Mouse (Mus musculus) heart, postnatal 0 days (tissue): ENCODE data around the gene Prss29. TPM values are rescaled to one million over a fixed set of nuclear protein-coding genes. Genes with fewer than 3 reads are reported as not detected.

ENCODE experiments used
- ATAC-seq: fragments of 200-750 bp; cut with Nextera tagmentation; 2 replicates; pipeline ENCODE4 v1.8.0; 2017; ENCODE audit warnings: low read depth, moderate number of reproducible peaks, moderate library complexity; ENCODE audit not compliant: insufficient read depth
- DNase-seq: peaks from one replicate; pipeline ENCODE4 v3.0.0-alpha.2; 2016; ENCODE audit warnings: low spot score
- H3K27ac ChIP-seq: fragments of 300-500 bp; sonication (generic); 2 replicates; pipeline ENCODE4 v1.5.1; 2014; ENCODE audit warnings: low read depth, mild to moderate bottlenecking
- H3K27me3 ChIP-seq: fragments of 300-500 bp; sonication (generic); 2 replicates; pipeline ENCODE4 v1.6.1; 2014; ENCODE audit warnings: low read length, mixed read lengths; ENCODE audit not compliant: control insufficient read depth, insufficient read depth
- H3K36me3 ChIP-seq: fragments of 300-500 bp; sonication (generic); replicated peaks from 2 replicates; pipeline ENCODE4 v1.6.1; 2014; ENCODE audit warnings: low read length, mixed read lengths; ENCODE audit not compliant: control insufficient read depth, insufficient read depth
- H3K4me1 ChIP-seq: fragments of 300-500 bp; sonication (generic); 2 replicates; pipeline ENCODE4 v1.6.1; 2014; ENCODE audit warnings: antibody characterized with exemption; ENCODE audit not compliant: control insufficient read depth, insufficient read depth
- H3K4me2 ChIP-seq: fragments of 300-500 bp; sonication (generic); 2 replicates; pipeline ENCODE4 v1.6.1; 2014; ENCODE audit warnings: low read depth, mild to moderate bottlenecking, low read length, moderate library complexity
- H3K4me3 ChIP-seq: fragments of 300-500 bp; sonication (generic); 2 replicates; pipeline ENCODE4 v1.5.1; 2014; ENCODE audit warnings: low read depth, low read length
- H3K9ac ChIP-seq: fragments of 300-500 bp; sonication (generic); replicated peaks from 2 replicates; pipeline ENCODE4 v1.6.1; 2014; ENCODE audit warnings: low read depth, low read length, mixed read lengths
- H3K9me3 ChIP-seq: fragments of 300-500 bp; sonication (generic); replicated peaks from 2 replicates; pipeline ENCODE4 v1.6.1; 2016; ENCODE audit warnings: low read length; ENCODE audit not compliant: control insufficient read depth
- CTCF ChIP-seq: IDR thresholded peaks from 2 replicates; pipeline ENCODE4 v1.5.1; 2016; ENCODE audit warnings: antibody characterized with exemption, control low read depth, low read depth
- EP300 ChIP-seq: IDR thresholded peaks from 2 replicates; pipeline ENCODE4 v1.6.1; 2016; ENCODE audit warnings: antibody characterized with exemption, low read depth
- WGBS: fragments of 180-500 bp; shearing (Covaris S2); extraction: QIAGEN DNeasy Blood & Tissue Kit; methylation state at CpG from one replicate; pipeline ENCODE4 v1.1.7; 2014; 5-methylcytosine and 5-hydroxymethylcytosine counted together
- polyA plus RNA-seq: library from polyadenylated mRNA; unstranded; fragments of >200 nt; fragmentation: Nextera tagmentation; extraction: Ambion mirVana; gene quantifications from 2 replicates; pipeline ENCODE4 v1.2.1, GENCODE M21; 2015
- total RNA-seq: library from RNA; depleted of rRNA; stranded (reverse); fragments of >200 nt; gene quantifications from 2 replicates; pipeline ENCODE4 v1.2.3, GENCODE M21; 2014; ENCODE audit warnings: low replicate concordance

The Prss29 gene
- total and polyA plus RNA-seq, 2 experiments from 2014 or later = not detected

DNA sequence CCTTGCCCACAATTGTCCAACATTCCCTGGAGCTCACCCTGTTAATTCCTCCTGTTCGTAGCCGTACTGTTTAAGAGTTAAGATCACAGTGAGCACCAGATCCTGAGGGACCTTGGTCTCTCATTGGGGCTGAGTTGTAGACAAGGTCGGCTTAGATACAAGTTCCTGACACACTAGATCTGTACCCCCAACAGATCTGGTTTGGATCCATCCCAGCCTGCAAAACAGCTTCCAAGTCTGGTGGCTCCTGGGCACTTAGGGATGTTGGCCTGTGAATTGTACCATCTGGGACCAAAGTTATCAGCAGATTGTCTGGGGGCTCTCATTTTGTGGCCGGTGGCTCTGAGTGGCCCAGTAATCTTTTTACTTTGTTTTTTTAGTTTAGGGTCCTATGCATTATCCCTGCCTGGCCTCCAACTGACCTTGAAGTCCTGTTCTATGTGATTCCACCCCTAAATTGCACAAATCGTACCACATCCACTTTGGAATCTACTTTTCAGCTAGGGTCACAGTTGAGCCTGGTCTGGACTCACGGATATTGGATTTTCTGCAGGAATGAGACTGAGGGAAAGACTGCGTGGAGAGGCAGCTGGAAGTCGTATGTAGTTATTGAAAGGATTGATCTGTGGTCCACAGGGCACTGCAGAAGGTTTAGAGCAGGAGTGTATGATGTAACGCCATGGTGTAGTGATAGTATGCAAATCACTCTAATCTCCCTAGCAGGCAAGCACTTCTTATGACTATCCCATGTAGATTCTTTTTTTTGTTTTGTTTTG is 43.7 kb upstream of the Prss29 start, which contains the start of gene Ube2i:
TSS of gene Ube2i (minus strand) at position 52 of the 776 bp plus-strand sequence.
- no peak for DNase-seq
- Histone ChIP-seq H3K4me2 (peak within 1 kb of the TSS; percentile 88), H3K4me1 (peaks cover 22% of the 10 kb centered on the region), H3K9ac (peak within 1 kb of the TSS; percentile 98), H3K36me3 (no peaks in the 10 kb centered on the region), H3K4me3 (peak within 1 kb of the TSS; percentile 96), H3K27me3 (no peaks in the 10 kb centered on the region), H3K9me3 (no peaks in the 10 kb centered on the region), H3K27ac (peak within 1 kb of the TSS; percentile 99)
- ATAC-seq = no peak
- WGBS = 84% methylated on average over 9 of the region's 9 CpGs
- TF ChIP-seq EP300 (no peak), CTCF (no peak)

DNA sequence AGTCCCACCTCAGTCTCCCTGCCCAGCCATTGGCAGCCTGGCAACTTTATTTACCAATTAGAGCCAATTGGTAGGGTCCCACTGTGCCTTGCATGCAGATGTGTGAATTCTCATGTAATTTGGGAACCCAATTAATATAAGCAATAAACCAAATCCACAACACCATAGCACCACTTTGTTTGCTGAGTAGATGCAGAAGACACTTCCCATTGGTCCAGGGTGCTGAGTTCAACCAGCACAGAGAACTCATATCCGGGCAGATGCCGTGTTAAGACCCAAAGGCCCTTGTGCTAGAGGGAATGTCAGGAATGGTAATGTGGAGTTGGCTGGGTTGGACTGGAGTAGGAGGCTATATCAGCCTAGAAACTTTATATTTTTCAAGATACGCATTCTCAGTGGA is 42.6 kb upstream of the Prss29 start:
- H3K4me2 ChIP-seq = no peak overlapping the region
- DNase-seq (no peak), ATAC-seq (no peak)
- TF ChIP-seq CTCF (no peak), EP300 (no peak)
- H3K36me3 ChIP-seq = no peaks in the 10 kb centered on the region
- no peak overlapping the region for H3K9ac ChIP-seq
- 93% methylated on average over 3 of the region's 3 CpGs for WGBS
- H3K4me1 ChIP-seq = peaks cover 16% of the 10 kb centered on the region
- no peaks in the 10 kb centered on the region for H3K9me3 ChIP-seq
- H3K27ac ChIP-seq = no peak overlapping the region
- no peaks in the 10 kb centered on the region for H3K27me3 ChIP-seq
- H3K4me3 ChIP-seq = no peak overlapping the region

DNA sequence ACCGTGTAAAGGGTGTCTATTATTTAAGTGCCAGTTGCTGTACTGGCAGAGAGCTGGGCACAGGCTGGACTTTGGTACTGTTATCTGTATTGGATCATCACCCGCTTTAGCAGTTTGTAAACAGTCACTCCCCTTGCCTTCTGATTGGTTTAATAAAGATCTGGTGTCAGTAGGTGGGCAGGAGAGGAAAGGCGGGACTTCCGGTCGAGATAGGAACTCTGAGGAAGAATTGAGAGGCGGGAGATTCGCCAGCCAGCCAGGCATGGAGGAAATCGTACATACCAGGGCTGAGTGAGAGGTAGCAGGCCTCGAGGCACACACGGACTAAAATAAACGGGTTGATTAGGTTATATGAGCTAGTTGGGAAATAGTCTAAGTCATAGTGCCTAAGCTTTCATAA is 36.3 kb upstream of the Prss29 start:
- Histone ChIP-seq H3K27me3 (no peaks in the 10 kb centered on the region), H3K4me1 (no peaks in the 10 kb centered on the region), H3K4me3 (no peak overlapping the region), H3K4me2 (no peak overlapping the region), H3K27ac (no peak overlapping the region), H3K36me3 (no peaks in the 10 kb centered on the region), H3K9me3 (0 out of 2 replicates have a peak, but pooled peaks cover 5% of the 10 kb centered on the region), H3K9ac (no peak overlapping the region)
- no peak for DNase-seq
- 22% methylated on average over 11 of the region's 11 CpGs for WGBS
- TF ChIP-seq CTCF = no peak
- no peak for TF ChIP-seq EP300
- peak; percentile 17; the same call in 1 of the 2 replicates for ATAC-seq

DNA sequence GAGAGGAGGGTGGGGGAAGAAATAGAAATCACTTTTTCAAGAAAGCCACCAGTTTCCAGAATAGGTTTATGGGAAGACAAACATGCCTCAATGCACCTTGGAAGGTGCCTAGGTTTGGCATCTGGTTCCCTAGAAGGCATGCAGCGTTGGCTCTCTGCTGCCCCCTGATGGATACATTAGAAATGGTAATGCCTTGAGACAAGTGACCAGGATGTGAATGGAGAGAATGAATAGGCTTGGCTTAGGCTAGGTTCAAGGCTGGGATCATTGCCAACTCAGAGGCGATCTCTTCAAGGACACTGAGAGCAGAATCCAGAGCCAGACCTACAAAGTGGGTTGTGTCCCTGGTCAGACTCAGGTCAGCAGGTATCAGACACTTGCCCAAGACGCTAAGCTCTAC is 33.4 kb upstream of the Prss29 start:
- peak; percentile 94 for TF ChIP-seq CTCF
- no peak for TF ChIP-seq EP300
- Histone ChIP-seq H3K4me1 (no peaks in the 10 kb centered on the region), H3K9me3 (0 out of 2 replicates have a peak, but pooled peaks cover 5% of the 10 kb centered on the region), H3K36me3 (no peaks in the 10 kb centered on the region), H3K27ac (no peak overlapping the region), H3K4me3 (no peak overlapping the region), H3K4me2 (no peak overlapping the region), H3K27me3 (no peaks in the 10 kb centered on the region), H3K9ac (no peak overlapping the region)
- 12% methylated on average over 3 of the region's 3 CpGs for WGBS
- ATAC-seq (no peak), DNase-seq (peak; percentile 61)

DNA sequence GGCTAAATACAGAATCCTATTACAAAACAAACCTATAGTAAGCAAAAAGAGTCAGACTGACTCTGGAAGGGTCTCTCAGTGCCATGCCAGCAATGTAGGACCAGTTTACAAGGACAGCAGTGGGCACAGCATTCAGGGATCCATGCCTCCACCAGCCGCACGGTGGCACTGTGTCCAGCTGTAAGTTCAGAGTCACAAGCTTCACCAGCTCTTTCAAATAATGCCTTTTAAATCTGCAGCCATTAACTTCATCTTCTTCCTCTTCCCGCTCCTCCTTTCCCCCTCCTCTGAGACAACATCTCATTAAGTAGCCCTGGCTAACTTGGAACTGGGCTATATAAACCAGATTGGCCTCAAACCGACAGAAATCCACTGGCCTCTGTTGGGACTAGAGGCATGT is 29.6 kb upstream of the Prss29 start:
- WGBS = 26% methylated on average over 4 of the region's 4 CpGs
- peak; percentile 44; the same call in 1 of the 2 replicates for ATAC-seq
- Histone ChIP-seq H3K4me1 (no peaks in the 10 kb centered on the region), H3K9me3 (no peaks in the 10 kb centered on the region), H3K4me3 (no peak overlapping the region), H3K9ac (no peak overlapping the region), H3K27me3 (no peaks in the 10 kb centered on the region), H3K4me2 (no peak overlapping the region), H3K27ac (no peak overlapping the region), H3K36me3 (no peaks in the 10 kb centered on the region)
- TF ChIP-seq CTCF (peak; percentile 64), EP300 (no peak)
- peak; percentile 39 for DNase-seq
